Mouse (Mus musculus) urinary bladder, postnatal 10 days (tissue): Measurements from ENCODE around the gene Dmrta1.
"Not testable (repeated sequence)": the region's sequence is repeated elsewhere in the genome, so short reads cannot be mapped to it uniquely, and the experiment has no call there.

ENCODE experiments used
- DNase-seq: peaks from one replicate; pipeline ENCODE4 v3.0.0; 2022; ENCODE audit warnings: low spot score

The Dmrta1 gene

GRCm38 (mm10) chr4:89679195-89679594, at the start of gene Dmrta1:
Gene Dmrta1 (plus strand): TSS chr4:89679436.
- DNase-seq = no peak

- no peak for DNase-seq
Measured at GRCm38 (mm10) chr4:89630374-89631079, 48.7 kb upstream of the Dmrta1 start.

GRCm38 (mm10) chr4:89631560-89631959, 47.7 kb upstream of the Dmrta1 start:
- no peak for DNase-seq

- DNase-seq = no peak
Measured at GRCm38 (mm10) chr4:89638651-89639050, 40.6 kb upstream of the Dmrta1 start.

- no peak for DNase-seq
Measured at GRCm38 (mm10) chr4:89644235-89645115, 34.8 kb upstream of the Dmrta1 start.

DNA sequence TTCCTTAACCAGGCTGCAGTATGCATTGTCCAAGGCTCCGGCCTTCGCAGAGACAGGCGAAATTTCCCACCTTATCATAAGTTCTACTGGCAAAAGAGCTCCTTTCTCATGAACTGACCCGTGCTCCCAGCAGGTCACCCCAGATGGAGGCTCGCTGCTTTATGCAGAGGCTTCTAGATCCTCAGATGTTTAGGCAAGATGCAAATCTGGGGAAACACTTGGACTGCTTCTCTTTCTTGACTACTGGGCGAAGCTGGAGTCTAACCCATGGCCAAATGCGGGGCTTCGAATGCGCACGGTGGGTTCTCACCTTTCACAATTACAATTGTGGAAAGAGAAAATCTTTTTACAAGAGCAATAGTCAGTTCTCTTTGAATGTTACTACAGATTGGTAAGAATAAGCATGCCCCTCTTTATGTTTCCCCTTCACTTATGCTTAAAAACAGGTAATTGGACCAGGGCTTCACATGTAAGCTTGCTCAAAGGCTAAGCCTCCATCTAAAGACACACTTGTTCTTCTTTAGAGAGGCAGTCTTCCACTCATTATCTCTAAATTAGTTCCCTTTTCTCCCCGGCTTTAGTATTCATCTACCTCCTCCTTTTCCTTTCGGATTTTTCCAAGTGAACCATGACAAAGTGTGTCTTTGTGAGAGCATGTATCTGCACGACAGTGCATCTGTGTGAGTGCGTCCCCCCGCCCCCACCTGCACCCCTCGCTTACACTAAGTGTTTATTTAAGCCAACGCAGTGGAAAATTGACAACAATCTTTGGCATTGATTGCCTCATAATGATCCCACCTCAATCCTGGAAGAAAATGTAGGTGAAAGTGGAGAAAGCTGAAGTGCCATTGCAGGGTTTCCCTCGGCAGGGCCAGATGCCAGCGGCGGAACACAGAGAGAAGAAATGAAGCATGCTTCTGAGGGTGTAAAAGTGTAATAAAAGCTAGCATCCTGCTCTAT, 28.6 kb upstream of the Dmrta1 start:
- DNase-seq = no peak

- DNase-seq = no peak
Measured at GRCm38 (mm10) chr4:89651312-89651686, 27.9 kb upstream of the Dmrta1 start.

- no peak for DNase-seq
Measured at GRCm38 (mm10) chr4:89651779-89652178, 27.5 kb upstream of the Dmrta1 start.

DNA sequence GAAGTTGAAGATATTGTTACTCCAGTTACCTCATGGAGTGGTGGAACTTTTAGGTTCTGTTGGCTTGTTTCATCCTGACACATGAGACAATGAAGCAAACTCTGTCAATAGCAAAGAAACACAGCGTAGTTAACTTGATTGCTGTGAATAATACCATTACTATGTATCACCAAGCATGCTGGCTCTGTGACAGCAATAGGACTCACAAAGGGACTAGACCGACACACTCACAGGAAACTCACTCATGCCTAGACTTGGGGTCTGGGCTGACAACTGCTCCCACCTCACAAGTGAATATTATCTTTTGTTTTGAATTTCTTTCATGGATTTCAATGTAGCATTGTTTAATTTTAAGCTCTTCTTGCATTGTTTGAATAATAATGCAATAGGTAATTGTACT, 15.8 kb upstream of the Dmrta1 start:
- no peak for DNase-seq

GRCm38 (mm10) chr4:89674711-89675110, 4.5 kb upstream of the Dmrta1 start:
- DNase-seq = no peak

DNA sequence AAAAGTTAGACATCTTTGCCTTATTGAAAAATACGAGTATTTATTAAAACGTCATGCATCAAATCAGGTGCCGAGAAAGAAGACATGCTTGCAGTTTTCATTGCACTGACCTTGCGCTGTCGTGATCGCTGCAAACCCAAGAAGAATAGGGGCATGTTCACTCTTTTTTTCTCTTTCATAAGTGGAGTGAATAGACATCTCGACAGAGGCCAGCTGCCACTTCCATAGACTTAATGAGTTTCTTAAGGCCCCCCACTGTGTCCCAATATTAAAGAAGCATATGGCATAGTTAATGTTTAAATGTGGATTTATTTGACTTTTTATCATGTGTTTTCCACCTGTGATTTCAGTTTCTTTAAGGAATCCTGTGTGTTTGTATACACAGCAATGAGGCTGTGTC, 1.3 kb upstream of the Dmrta1 start:
- DNase-seq = no peak

GRCm38 (mm10) chr4:89678713-89679112, 523 bp upstream of the Dmrta1 start:
- no peak for DNase-seq

DNA sequence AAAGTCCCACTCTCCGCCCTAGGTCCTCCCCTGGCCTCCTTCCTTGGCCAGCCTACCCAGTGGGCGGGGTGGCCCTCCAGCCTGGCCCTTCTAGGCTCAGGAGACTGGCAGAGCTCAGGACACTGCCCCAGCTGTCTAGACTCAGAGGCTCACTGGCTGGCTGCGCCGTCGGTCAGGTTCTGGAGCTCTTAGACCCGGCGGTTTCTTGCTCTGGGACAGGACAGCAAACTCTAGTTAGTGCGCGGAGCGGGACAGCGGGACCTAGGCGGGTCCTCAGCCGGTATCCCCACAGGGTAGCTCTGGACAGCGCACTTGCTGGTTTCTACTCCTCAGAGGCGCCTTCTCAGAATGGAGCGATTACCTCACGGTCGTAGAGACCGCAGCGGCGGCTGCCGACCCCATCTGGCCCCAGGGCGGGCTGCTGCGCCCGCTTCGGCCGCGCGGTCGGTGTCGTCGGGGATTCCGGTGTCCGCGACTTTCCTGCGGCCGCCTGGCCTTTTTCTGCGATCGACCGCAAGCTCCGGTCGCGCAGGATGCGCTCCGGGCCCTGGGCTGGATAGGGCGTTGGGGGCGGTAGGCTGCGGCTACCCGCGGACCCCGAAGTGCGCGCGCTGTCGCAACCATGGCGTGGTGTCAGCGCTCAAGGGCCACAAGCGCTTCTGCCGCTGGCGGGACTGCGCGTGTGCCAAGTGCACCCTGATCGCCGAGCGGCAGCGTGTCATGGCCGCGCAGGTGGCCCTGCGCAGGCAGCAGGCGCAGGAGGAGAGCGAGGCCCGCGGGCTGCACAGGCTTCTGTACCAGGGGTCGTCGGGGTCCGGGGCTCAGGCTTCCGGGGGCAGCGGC, 8.9 kb downstream of the Dmrta1 start:
- DNase-seq = no peak

GRCm38 (mm10) chr4:89688804-89689497, 9.7 kb downstream of the Dmrta1 start:
- no peak for DNase-seq

DNA sequence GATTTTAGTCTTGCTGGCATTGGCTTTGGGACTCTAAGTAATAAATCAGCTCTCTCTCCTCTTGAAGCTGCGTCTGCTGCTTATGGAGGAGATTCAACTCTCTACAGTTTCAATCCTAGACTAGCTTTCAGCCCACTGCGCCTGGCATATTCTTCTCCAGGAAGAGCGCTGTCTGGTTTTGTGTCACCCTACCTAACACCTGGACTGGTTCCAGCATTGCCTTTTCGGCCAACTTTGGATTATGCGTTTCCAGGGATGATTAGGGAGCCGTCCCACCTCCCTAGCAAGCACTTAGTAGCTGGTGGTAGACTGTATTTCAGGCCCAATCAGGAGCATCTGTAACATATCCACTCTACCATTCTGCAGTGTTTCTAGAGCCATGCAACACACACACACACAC, 12.7 kb downstream of the Dmrta1 start:
- no peak for DNase-seq

DNA sequence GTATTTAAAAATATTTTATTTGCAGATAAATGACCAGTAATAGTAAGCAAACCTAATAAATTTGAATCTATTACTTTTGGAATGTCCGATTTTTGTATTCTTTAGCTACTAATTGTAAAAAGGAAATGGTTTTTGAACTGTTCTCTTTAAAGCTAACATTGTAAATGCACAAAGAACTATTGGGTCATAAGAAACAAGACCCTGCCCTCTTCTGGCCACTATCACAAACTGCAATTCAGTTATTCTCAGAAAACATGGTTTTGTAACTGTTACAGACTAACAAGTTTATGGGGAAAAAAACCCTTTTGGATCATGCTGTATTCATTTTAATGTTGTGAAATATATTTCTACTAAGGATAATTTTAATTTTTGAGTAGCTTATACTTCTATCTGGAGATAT, 13.5 kb downstream of the Dmrta1 start:
- DNase-seq = no peak

GRCm38 (mm10) chr4:89695589-89695988, 16.4 kb downstream of the Dmrta1 start:
- DNase-seq = no peak

DNA sequence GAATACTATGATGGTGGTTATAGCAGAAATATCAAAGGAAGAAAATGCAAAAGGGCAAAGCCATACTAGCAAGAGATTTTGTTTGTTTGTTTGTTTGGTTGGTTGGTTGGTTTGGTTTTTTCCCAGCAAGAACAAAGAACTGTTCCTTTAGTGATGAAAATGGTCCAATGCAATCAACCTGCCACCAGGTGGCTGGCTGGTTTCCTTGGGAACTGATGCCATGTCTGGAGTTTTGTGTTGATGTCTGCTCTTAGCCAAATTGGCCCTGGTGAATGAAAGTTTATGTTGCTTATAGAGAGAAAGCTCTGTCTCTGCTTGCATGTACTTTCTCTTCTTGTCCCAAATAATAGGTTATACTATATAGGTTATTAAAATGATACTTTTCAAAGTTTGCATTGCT, 18.7 kb downstream of the Dmrta1 start:
- no peak for DNase-seq

- DNase-seq = not testable (repeated sequence)
Measured at GRCm38 (mm10) chr4:89723526-89724190, 44.4 kb downstream of the Dmrta1 start.
